7 mouse cellular contexts compared by ENCODE assay signal in genomic region chr5:102777852-102778251, GRCm38 (mm10).
DNase-seq lines count a peak whose midpoint lies in the region.

No protein-coding gene starts in this region.

- DNase-seq in left cerebral cortex, adult 11 months (ENCODE audit: low spot score), result peak; percentile 14
- no peak for DNase-seq in left cerebral cortex, adult 8-10 months (ENCODE audit: low spot score in 2 of 2)
- peak; percentile 50 to 54 for DNase-seq in B cell, adult 2 months
- DNase-seq in T-cell, adult 2 months (ENCODE audit: low spot score), result peak; percentile 35
- peak; percentile 45 for DNase-seq in induced T-regulatory cell, adult 2 months (ENCODE audit: low read depth)
- no peak for DNase-seq in MN1 (ENCODE audit: low spot score)
- DNase-seq in urinary bladder, adult 18-20 months (ENCODE audit: low spot score in 2 of 2), result no peak

Comparison
In these comparisons a context has a peak if more than half of its experiments do, and no peak if none do; other contexts are left out.
1. DNase-seq: peak in left cerebral cortex, adult 11 months (single experiment), B cell, adult 2 months (2 of 2), T-cell, adult 2 months (single experiment) and induced T-regulatory cell, adult 2 months (single experiment); none in left cerebral cortex, adult 8-10 months (0 of 2), MN1 (single experiment) and urinary bladder, adult 18-20 months (0 of 2).